Mouse (Mus musculus) retina, adult 2 months (tissue): ENCODE measurements around the gene Sfrp5.

Experiments used
- DNase-seq: peaks from one replicate; pipeline ENCODE4 v3.0.0-alpha.2; 2012; ENCODE audit warnings: low read depth, low spot score

The Sfrp5 gene

DNA sequence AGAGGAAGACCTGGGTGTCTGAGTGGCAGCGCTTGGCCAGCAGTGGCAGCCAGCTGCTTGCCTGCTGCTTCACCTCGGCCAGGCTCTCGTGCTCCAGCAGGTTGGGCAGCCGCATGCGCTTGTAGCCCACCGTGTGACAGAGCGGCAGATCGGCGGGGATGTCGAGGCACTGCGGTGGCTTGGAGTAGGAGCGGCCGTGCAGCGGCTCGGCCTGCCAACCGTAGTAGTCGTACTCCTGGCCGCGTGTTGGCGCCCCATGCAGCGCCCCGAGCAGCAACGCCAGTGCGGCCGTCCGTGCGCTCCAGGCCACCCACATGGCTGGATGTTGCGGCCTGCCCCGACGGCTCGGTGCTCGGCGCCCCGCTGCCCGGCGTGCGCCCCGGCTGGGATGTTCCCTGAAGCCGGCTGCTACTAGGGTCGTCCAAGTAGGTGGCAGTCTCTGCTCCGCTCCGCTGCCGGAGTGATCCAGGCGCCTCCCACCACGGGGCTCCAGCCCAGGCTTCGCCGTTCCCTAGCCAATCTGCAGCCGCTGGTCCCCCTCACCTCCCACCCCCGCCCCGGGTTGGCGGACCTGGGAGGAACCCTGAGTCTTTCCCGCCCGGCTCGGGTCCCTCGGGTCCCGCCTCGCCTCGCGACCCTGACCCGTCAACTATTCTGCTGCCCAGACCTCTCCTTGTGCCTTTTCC is at the start of gene Sfrp5:
Gene Sfrp5, minus strand, starts transcription at position 557 of the 686 bp plus-strand sequence.
- no peak for DNase-seq

- no peak for DNase-seq
Measured at GRCm38 (mm10) chr19:42249976-42250914, 48.2 kb upstream of the Sfrp5 start.

DNA sequence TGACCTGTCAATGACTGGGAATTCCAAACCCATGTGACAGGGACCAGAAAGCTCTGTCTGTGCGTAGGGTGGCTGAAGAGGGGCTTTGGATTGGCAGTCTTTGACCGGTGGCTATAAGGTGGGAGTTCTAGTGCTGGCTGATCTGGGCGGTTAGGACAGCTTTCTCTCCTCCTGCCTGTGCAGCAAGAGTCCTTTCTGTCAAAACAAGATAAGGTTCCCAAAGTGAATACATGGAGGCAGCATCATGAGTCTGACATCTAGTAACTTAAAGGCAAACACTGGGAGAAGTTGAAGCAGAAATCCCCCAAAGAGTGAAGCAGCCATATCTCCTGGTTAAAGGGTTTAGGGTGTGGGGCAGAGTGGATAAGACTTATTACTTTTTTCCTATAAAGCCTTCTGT is 45.5 kb upstream of the Sfrp5 start, which contains the start of gene Golga7b:
Gene Golga7b, plus strand, starts transcription at position 56 of the 400 bp plus-strand sequence.
- no peak for DNase-seq

GRCm38 (mm10) chr19:42246626-42247025 is 44.6 kb upstream of the Sfrp5 start:
- no peak for DNase-seq

GRCm38 (mm10) chr19:42243401-42243800 is 41.3 kb upstream of the Sfrp5 start:
- no peak for DNase-seq

DNA sequence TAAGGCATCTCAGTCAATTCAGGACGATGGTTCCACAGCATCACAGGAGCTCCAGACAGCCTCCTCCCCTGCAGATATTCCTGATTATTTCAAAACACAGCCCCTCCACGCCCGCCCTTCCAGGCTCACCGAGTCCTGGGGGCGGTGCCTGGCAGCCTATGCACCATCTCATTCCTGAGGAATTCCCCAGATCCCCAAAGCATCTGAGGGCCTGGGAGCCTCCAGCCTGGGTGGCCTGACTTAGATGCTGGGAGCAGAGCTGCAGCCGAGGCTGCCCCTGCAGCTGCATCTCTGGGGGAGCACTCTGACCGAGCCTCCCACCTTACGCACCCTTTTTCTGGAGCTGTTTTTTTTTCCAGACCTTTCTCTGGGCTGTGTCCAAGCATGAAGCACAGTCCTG is 38.8 kb upstream of the Sfrp5 start:
- no peak for DNase-seq

DNA sequence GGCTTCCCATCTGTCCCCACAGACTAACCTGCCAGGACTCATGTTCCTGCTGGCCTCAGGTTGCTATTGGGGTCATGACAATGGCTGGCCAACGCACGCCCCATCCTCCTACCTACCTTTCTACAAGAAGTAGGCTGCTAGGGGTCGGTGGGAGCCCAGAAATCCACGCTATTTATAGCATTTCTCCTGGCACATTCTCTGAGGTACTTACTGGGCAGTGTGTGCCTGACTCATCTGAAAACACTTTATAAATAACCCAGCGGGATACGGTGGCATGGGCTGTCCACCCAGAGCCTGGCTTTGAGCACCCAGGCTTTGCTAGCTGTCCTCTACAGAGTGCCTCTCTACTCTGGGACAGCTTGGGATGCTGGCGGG is 36.3 kb upstream of the Sfrp5 start:
- DNase-seq, result no peak

DNA sequence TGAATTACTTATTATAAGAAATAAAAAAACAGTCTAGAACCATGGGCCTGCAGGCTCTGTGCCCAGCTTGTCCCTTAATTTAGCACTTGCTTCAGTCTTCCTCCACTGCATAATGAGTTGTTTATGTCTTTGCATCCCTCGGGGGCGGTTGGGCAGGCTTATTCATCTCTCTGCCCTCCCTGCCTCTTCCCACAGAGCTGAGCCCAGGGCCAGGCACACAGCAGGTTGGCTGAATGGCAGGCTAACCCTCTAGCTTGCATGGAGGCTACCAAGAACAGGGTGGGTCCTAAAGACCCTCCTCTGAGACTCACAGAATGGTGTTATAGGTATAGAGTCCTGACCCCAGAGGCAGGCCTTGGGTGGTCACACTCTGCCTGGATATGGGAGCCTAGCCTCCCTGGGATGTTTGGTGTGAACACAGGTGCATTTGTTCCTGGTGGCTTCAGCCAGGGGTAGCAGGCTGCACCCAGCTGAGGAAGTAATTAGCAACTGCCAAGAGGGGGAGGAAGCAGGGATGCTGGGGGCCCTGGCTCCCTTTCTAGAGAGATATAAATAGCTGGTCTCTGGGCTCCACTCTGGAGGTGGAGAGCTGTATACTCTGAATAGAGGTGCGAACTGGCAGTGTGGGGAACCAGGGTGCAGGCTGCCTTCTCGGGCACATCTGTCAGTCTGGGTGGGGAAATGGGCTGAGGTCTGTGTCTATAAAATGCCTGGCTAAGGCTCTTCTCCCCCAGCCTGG is 35.7 kb upstream of the Sfrp5 start:
- no peak for DNase-seq

DNA sequence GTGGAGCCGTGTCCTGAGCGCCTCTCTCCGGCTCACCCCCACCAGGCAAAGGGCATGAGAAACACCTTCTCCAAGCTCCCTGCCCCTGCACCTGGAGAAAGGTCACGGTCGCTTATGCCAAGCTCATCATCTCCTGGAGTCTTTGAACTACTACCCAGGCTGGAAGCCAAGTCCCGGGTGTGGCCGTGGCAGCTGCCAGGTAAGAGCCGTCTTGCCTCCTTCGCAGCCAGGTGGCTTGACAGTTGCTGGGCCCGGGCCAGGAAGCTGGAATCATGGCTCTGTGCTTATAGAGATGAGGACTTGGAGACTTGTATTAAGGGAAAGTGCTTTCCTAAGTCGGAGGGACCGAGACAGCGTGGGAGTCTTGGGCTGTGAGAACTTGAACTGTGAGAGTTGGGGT is 28.9 kb upstream of the Sfrp5 start:
- no peak for DNase-seq

DNA sequence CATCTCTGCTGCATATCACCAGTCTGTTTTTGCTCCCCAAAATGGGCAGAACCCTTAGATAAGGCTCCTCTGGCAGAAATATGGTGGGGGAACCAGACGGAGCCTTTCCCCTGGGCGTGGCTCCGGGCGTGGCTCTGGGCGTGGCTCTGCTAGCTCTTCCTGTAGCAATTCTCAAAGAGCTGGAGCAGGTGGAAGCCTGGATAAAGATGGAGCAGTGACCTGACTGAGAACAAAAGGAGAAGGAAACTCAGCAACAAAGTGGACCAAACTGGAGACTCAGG is 28.2 kb upstream of the Sfrp5 start:
- no peak for DNase-seq

GRCm38 (mm10) chr19:42229499-42230287 is 27.6 kb upstream of the Sfrp5 start:
- DNase-seq, result no peak

DNA sequence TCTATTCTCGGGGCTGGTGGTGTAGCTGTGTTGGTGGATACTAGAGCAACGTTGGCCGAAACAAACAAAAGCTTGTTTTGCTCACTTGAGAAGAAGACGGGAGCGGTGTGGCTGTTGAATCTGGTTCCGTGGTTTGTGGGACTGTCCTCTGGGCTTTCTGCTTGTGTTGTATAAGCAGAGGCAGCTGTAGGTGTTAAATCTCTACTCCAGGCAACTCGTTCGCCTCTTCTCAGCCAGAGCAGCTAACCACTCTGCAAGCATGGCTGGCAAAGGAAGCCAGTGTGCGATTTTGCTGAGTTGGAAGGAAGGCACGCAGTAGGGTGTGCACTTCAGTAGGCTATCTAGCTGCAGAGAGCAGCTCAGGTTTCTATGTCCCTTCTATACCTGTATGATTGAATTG is 24.4 kb upstream of the Sfrp5 start:
- DNase-seq, result no peak

- DNase-seq, result peak; percentile 20
Measured at GRCm38 (mm10) chr19:42217374-42217763, 15.3 kb upstream of the Sfrp5 start.

DNA sequence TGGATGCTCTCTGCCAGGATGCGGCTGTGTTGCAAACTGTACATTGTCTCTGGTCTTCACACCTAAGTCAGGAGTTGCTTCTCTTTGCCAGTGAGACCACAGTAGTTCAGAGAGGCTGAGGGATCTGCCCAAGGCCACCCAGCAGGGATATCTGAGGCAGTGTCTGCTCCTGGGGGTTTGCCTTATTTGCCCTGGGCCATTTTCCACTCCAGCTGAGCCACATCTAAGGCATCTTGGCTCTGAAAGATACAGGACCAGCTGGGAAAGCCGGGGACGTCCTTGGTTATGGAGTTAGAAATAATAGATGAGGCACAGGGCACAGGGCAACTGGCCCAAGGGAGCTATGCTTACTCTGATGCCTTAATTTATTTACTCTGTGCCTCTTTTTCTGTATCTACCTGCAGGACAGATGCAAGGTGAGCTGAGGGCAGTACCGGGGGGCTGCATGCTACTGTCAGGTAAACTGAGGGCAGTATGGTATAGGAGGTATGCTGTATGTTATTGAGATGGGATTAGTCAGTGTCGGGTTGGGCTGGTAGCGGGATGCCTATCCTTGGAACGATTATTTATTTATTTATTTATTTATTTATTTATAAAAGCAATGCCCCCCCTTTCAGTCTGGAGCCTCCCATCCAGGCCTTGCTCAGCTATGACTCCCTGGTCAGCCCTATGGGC is 14.8 kb upstream of the Sfrp5 start:
- DNase-seq, result no peak

DNA sequence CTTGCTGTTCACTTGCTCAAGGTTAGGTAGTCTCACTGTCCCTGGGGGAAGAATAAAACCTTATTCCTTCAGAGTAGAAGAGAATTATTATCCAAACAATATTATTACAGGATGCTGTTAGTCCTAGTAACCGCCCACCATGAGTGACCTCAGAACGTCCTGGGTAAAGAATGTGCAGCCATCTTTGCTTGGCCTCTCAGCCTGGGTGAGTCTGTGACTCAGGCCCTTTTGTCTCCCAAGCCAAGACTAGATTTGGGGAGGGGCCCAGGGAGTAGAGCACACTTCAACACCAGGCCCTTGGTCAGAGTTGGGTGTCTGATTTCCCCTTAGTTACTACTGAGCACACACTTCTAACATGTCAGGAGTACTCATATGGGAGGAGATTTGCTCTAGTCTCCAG is 12.5 kb upstream of the Sfrp5 start:
- no peak for DNase-seq

DNA sequence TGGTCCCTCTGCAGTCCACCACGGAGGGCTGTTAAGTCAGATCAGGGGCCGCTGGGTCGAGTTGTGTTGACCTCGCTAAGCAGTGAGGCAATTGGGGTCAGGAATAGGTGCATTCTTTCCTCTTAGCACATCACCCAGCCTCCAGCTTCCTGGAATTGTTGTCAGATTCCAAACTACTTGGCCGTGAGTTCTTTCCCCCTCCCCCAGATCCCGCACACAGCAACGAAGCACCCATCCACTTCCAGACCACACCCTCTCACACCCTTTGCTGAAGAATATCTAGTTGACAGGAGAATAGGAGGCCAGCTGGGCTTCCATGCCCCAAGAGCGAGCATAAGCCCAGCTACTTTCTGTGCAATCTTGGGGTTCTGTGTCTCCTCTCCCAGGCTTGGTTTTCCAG is 9.9 kb upstream of the Sfrp5 start:
- no peak for DNase-seq

DNA sequence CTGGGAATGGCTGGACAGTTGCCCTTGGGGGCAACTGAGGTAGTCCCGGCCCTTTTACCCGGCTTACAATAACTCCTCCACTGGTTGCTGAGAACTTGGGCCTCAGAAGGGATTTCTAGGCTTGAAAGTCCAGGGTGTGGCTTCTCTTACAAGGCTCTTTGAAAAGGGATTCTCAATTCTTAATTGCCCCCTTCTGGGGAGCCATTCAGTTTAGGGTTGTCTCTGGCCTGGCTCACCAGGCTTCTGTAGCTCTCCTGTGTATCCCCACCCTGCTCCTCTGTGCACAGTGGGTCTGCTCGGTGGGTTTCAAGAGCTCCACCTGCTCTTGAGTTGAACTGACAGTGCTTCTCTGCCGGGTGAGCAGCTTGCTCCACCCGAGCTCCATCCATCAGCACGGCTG is 7.9 kb upstream of the Sfrp5 start:
- no peak for DNase-seq

GRCm38 (mm10) chr19:42209485-42209884 is 7.4 kb upstream of the Sfrp5 start:
- DNase-seq, result no peak

- DNase-seq, result no peak
Measured at GRCm38 (mm10) chr19:42205201-42205600, 3.1 kb upstream of the Sfrp5 start.

DNA sequence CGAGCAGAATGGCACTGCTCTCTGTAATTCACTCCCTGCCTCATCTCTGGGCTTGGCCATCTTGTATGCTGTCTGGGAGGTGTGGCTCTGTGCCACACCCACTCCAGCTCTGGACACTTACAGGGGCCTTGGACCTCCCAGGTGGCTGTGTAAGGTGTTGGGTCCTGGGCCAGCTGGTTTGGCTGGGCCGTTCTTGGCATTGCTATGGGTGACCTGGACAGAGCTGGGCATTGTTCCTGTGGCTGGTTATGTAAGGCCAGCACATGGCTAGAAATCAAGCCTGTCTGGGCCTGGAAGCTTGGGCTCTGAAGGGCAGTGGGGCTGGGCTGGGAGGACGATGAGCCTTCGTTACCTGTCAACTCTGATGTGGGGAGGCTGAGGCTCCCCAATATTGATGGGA is 2.3 kb upstream of the Sfrp5 start:
- no peak for DNase-seq

DNA sequence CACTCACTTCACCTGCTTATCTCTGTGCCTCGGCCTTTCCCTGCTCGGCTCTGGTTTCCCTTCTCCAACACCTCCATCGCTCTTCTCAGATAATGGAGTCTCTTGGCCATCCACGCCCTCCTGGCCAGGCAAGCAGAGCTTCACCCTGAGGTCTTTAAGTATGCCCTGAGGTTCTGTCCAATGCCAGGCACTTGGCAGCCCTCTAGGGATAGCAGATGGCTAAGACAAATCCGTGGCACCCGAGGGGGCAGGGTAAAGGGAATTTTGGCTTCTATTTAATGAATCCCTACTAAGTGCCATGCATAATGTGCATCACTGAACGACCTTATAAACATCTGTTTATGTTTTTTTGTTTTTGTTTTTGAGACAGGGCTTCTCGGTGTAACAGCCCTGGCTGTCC is 415 bp upstream of the Sfrp5 start:
- no peak for DNase-seq
